Mouse (Mus musculus): ENCODE data around the gene Spred1. TPM values are rescaled to one million over a fixed set of nuclear protein-coding genes. Genes with fewer than 3 reads are reported as not detected.

Gene Spred1
- polyA plus RNA-seq, 1 experiment from 2014 or later: 5.8 TPM

DNA sequence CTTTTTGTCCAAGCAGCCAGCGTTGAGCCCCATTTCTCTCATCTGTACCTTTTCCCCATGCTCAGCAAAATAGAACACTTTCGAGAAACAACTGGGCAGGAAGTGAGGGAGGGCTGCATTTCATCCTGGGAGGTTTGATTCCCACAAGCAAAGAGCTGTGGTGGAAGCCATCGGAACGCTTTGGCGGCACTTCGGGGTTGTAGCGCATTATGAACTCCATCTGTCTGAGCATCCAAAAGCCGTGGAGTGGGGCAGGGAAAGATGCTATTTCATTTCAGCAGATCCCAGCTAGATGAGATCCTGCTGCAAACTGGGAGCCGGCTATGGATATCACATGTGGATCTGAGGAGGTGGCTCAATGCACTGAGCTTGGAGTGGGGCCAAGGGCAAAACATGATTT lies 101.5 kb downstream of the Spred1 start:
- DNase-seq (ENCODE audit: low spot score) (no peak), ATAC-seq (ENCODE audit: low FRiP score, low TSS enrichment) (no peak)
- no peak overlapping the region for H3K4me3 ChIP-seq (ENCODE audit: low read depth, low read length)
- no peaks in the 10 kb centered on the region for H3K27me3 ChIP-seq (ENCODE audit: control insufficient read depth, insufficient read depth, low read length)
- H3K27ac ChIP-seq (replicated peaks): no peak overlapping the region; the same call in 1 of the 2 replicates
- H3K9me3 ChIP-seq (ENCODE audit: control insufficient read depth, low read length): no peaks in the 10 kb centered on the region
- H3K4me1 ChIP-seq (replicated peaks; ENCODE audit: control insufficient read depth, insufficient read depth): no peaks in the 10 kb centered on the region
- 69% methylated on average over 9 of the region's 9 CpGs for WGBS
- TF ChIP-seq CTCF (IDR thresholded peaks at IDR 0.05; ENCODE audit: low read depth) (no peak), EP300 (optimal IDR thresholded peaks at IDR 0.05) (no peak)
- H3K36me3 ChIP-seq (ENCODE audit: control insufficient read depth, insufficient read depth, low read length): no peaks in the 10 kb centered on the region
- H3K4me2 ChIP-seq (replicated peaks; ENCODE audit: low read depth): no peak overlapping the region
- no peak overlapping the region for H3K9ac ChIP-seq (ENCODE audit: low read length)

DNA sequence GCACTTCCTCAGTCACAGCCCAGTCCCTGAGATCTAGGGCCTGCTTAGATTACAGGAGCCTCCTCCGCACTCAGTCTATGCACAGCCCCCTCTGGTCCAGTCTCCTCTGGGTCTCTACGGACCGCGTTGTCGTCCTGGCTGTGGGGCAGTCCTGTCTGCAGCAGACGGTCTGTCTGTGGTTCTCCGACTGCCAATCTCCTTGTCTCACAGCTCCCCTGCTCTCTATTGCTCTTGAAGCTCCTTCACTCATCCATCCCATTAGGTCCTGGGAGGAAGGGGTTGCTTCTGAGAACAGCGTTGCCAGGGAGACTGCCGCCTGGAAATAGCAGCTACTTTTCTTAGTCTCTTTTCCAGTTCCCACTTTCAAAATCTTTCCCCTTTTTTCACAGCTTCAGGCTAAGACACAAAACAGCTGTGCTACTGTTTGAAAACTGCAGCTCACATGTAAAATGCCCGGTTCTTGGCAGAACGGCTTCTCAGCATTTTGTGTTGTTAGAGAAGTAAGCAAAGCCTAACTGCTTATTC lies 107.5 kb downstream of the Spred1 start:
- H3K9me3 ChIP-seq (ENCODE audit: control insufficient read depth, low read length): no peaks in the 10 kb centered on the region
- no peak overlapping the region for H3K4me3 ChIP-seq (ENCODE audit: low read depth, low read length)
- no peaks in the 10 kb centered on the region for H3K36me3 ChIP-seq (ENCODE audit: control insufficient read depth, insufficient read depth, low read length)
- DNase-seq (ENCODE audit: low spot score) (no peak), ATAC-seq (ENCODE audit: low FRiP score, low TSS enrichment) (no peak)
- H3K9ac ChIP-seq (ENCODE audit: low read length): no peak overlapping the region
- no peak overlapping the region for H3K27ac ChIP-seq (replicated peaks)
- no peak overlapping the region for H3K4me2 ChIP-seq (replicated peaks; ENCODE audit: low read depth)
- no peaks in the 10 kb centered on the region for H3K27me3 ChIP-seq (ENCODE audit: control insufficient read depth, insufficient read depth, low read length)
- TF ChIP-seq EP300 (optimal IDR thresholded peaks at IDR 0.05): no peak
- no peak for TF ChIP-seq CTCF (IDR thresholded peaks at IDR 0.05; ENCODE audit: low read depth)
- no peaks in the 10 kb centered on the region for H3K4me1 ChIP-seq (replicated peaks; ENCODE audit: control insufficient read depth, insufficient read depth)
- WGBS: 49% methylated on average over 11 of the region's 11 CpGs

GRCm38 (mm10) chr2:117230261-117230660 lies 109.1 kb downstream of the Spred1 start:
- DNase-seq (ENCODE audit: low spot score) (no peak), ATAC-seq (ENCODE audit: low FRiP score, low TSS enrichment) (no peak)
- 83% methylated on average over 7 of the region's 7 CpGs for WGBS
- Histone ChIP-seq H3K4me1 (replicated peaks; ENCODE audit: control insufficient read depth, insufficient read depth) (no peaks in the 10 kb centered on the region), H3K27me3 (ENCODE audit: control insufficient read depth, insufficient read depth, low read length) (no peaks in the 10 kb centered on the region), H3K4me3 (ENCODE audit: low read depth, low read length) (no peak overlapping the region), H3K27ac (replicated peaks) (no peak overlapping the region), H3K9me3 (ENCODE audit: control insufficient read depth, low read length) (no peaks in the 10 kb centered on the region), H3K9ac (ENCODE audit: low read length) (no peak overlapping the region), H3K36me3 (ENCODE audit: control insufficient read depth, insufficient read depth, low read length) (no peaks in the 10 kb centered on the region), H3K4me2 (replicated peaks; ENCODE audit: low read depth) (no peak overlapping the region)
- no peak for TF ChIP-seq EP300 (optimal IDR thresholded peaks at IDR 0.05)
- TF ChIP-seq CTCF (IDR thresholded peaks at IDR 0.05; ENCODE audit: low read depth): no peak

GRCm38 (mm10) chr2:117231257-117231656 lies 110.1 kb downstream of the Spred1 start:
- no peaks in the 10 kb centered on the region for H3K36me3 ChIP-seq (ENCODE audit: control insufficient read depth, insufficient read depth, low read length)
- no peak overlapping the region for H3K4me3 ChIP-seq (ENCODE audit: low read depth, low read length)
- WGBS: 7% methylated on average over 13 of the region's 13 CpGs
- TF ChIP-seq CTCF (IDR thresholded peaks at IDR 0.05; ENCODE audit: low read depth): peak; percentile 95
- no peak for TF ChIP-seq EP300 (optimal IDR thresholded peaks at IDR 0.05)
- H3K27ac ChIP-seq (replicated peaks): no peak overlapping the region
- no peaks in the 10 kb centered on the region for H3K27me3 ChIP-seq (ENCODE audit: control insufficient read depth, insufficient read depth, low read length)
- no peak overlapping the region for H3K4me2 ChIP-seq (replicated peaks; ENCODE audit: low read depth)
- H3K4me1 ChIP-seq (replicated peaks; ENCODE audit: control insufficient read depth, insufficient read depth): no peaks in the 10 kb centered on the region
- no peak overlapping the region for H3K9ac ChIP-seq (ENCODE audit: low read length)
- DNase-seq (ENCODE audit: low spot score) (peak; percentile 88), ATAC-seq (ENCODE audit: low FRiP score, low TSS enrichment) (peak; percentile 83)
- no peaks in the 10 kb centered on the region for H3K9me3 ChIP-seq (ENCODE audit: control insufficient read depth, low read length)

MicroRNAs encoded within 50 kb of the gene (microRNA counts, 519-probe panel; counts per million panel counts)
- 3,242 counts per million, percentile 15 among the panel's probes with 10 or more counts for microRNA mmu-miR-674

Small RNA genes lying within 50 kb of the gene (microRNA-seq; reads per million reads assigned to microRNA genes)
- 544 reads per million, percentile 65 among the genes with 10 or more reads in this experiment for gene Mir674

Other genes with a start within 250 kb of the Spred1 start
- gene Tmco5, start 242.7 kb upstream of the Spred1 start, polyA plus RNA-seq (2015; fragmentation: Nextera tagmentation; extraction: Ambion mirVana): not detected in 2 replicates
- 5.2 and 5.8 TPM in 2 replicates for gene Fam98b, start 128.4 kb downstream of the Spred1 start, polyA plus RNA-seq (2015; fragmentation: Nextera tagmentation; extraction: Ambion mirVana)
- gene Rasgrp1, start 221.6 kb downstream of the Spred1 start, polyA plus RNA-seq (2015; fragmentation: Nextera tagmentation; extraction: Ambion mirVana): 2.5 and 2.7 TPM in 2 replicates

Data from stomach, postnatal 0 days (tissue).